Comparison of ENCODE assay signal across 8 mouse cellular contexts in the genomic region with DNA sequence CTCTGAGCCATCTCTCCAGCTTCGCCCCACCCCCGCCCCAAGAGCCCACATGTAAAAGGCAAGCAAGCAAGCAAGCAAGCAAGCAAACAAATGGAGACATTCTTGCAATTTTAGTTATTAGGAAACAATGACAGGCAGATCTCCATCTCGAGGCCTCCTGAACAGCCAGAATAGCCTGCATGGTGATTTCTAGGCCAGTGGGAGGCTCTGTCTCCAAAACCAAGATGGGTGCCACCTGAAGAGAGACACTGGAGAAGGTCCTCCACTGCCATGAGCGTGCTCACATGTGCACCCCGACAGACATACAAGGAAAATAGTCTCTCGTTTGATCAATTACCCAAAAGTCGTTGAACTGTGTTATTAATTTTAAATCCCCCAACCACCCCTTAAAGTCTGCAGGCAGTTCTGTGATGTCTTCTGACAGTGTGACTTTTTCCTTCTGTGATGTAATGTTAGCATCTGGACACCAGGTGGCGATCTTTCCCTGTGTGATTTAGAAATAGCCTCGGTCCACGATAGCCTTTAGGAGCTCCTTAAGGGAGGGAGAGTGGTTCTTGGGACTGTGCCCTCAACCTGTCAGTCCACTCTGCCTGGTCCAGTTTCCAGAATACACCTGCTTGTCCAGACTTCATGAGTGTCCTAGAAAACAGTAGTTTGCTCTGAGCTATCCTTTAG. TPM values are rescaled to one million over a fixed set of nuclear protein-coding genes. Genes with fewer than 3 reads are reported as not detected.
DNase-seq lines count a peak whose midpoint lies in the region; ATAC-seq and TF ChIP-seq lines count a peak whose summit lies in the region.

No protein-coding gene starts in this region.

- TF ChIP-seq CTCF in embryonic fibroblast, embryonic 13.5 days (IDR thresholded peaks at IDR 0.05; ENCODE audit: borderline replicate concordance, insufficient read depth, low read length) = 0 out of 2 replicates have a peak, but pooled peaks have one; percentile 12
- peak; percentile 34; the same call in 1 of the 2 replicates for TF ChIP-seq CTCF in spleen, adult 2 months (IDR thresholded peaks at IDR 0.05; ENCODE audit: extremely low read depth, insufficient read depth, insufficient read length, insufficient replicate concordance)

- TF ChIP-seq POLR2A in embryonic fibroblast, embryonic 13.5 days (IDR thresholded peaks at IDR 0.05; ENCODE audit: low read depth, low read length) = no peak
- no peak for TF ChIP-seq POLR2A in spleen, adult 2 months (IDR thresholded peaks at IDR 0.05; ENCODE audit: low read depth, low read length)

- 17% methylated on average over 10 of the region's 10 CpGs for WGBS in hindbrain, embryonic 16.5 days
- 19% methylated on average over 10 of the region's 10 CpGs for WGBS in midbrain, embryonic 13.5 days
- 23% methylated on average over 10 of the region's 10 CpGs for WGBS in spleen, adult 2 months

- no peak overlapping the region for H3K4me2 ChIP-seq in hindbrain, embryonic 16.5 days (ENCODE audit: low read length)
- no peak overlapping the region for H3K4me2 ChIP-seq in midbrain, embryonic 13.5 days (replicated peaks)

- intact Hi-C loops in heart, postnatal 25 days (cut with DNase I) = loop anchor here (1.0 to 2.0 kb wide), 2 partner anchors 197 to 357 kb away; no protein-coding TSS in a partner anchor
- intact Hi-C loops in left cerebral cortex, postnatal 36 days (cut with DNase I) = loop anchor here (1.0 to 5.0 kb wide), 3 partner anchors 124 to 357 kb away; no protein-coding TSS in a partner anchor

- H3K36me3 ChIP-seq in hindbrain, embryonic 16.5 days (ENCODE audit: control insufficient read depth, insufficient read depth, low read length) = no peaks in the 10 kb centered on the region
- H3K36me3 ChIP-seq in midbrain, embryonic 13.5 days = no peaks in the 10 kb centered on the region
- no peaks in the 10 kb centered on the region for H3K36me3 ChIP-seq in spleen, adult 2 months (ENCODE audit: control insufficient read depth, insufficient read depth, low read length)

- no peak overlapping the region for H3K4me3 ChIP-seq in embryonic fibroblast, embryonic 13.5 days (ENCODE audit: insufficient read depth, low read length)
- no peak overlapping the region for H3K4me3 ChIP-seq in hindbrain, embryonic 16.5 days (ENCODE audit: low read length)
- no peak overlapping the region for H3K4me3 ChIP-seq in midbrain, embryonic 13.5 days (replicated peaks)
- H3K4me3 ChIP-seq in spleen, adult 2 months (ENCODE audit: extremely low read depth, insufficient read depth, insufficient read length) = no peak overlapping the region

- peaks cover 1% of the 10 kb centered on the region; the same call in 1 of the 2 replicates for H3K4me1 ChIP-seq in embryonic fibroblast, embryonic 13.5 days (ENCODE audit: control insufficient read depth, insufficient read depth, low read length)
- no peaks in the 10 kb centered on the region; the same call in 1 of the 2 replicates for H3K4me1 ChIP-seq in hindbrain, embryonic 16.5 days (ENCODE audit: control insufficient read depth, insufficient read depth, low read depth, low read length)
- peaks cover 2% of the 10 kb centered on the region; the same call in 1 of the 2 replicates for H3K4me1 ChIP-seq in midbrain, embryonic 13.5 days (replicated peaks)
- no peaks in the 10 kb centered on the region for H3K4me1 ChIP-seq in spleen, adult 2 months (ENCODE audit: control insufficient read depth, insufficient read depth, insufficient read length)

- peak; percentile 62 for DNase-seq in heart, adult 8-10 months (ENCODE audit: low spot score)
- no peak for DNase-seq in heart, postnatal 25 days (ENCODE audit: low spot score)
- DNase-seq in brain, adult 2 months (ENCODE audit: low read depth, low spot score) = peak; percentile 86
- peak; percentile 24 to 50 for DNase-seq in left cerebral cortex, postnatal 36 days (ENCODE audit: low spot score in 2 of 2)
- DNase-seq in spleen, adult 2 months (ENCODE audit: low read depth in 1 of 2, low spot score in 2 of 2) = peak; percentile 26 to 33

- no peaks in the 10 kb centered on the region for H3K27me3 ChIP-seq in hindbrain, embryonic 16.5 days (replicated peaks; ENCODE audit: control insufficient read depth, insufficient read depth, low read length)
- H3K27me3 ChIP-seq in midbrain, embryonic 13.5 days = no peaks in the 10 kb centered on the region
- no peaks in the 10 kb centered on the region for H3K27me3 ChIP-seq in spleen, adult 2 months (ENCODE audit: control insufficient read depth, insufficient read depth, low read length)

- peak; percentile 63 for ATAC-seq in hindbrain, embryonic 16.5 days
- peak; percentile 61; the same call in 1 of the 2 replicates for ATAC-seq in midbrain, embryonic 13.5 days

- H3K27ac ChIP-seq in embryonic fibroblast, embryonic 13.5 days (ENCODE audit: insufficient read depth, low read length) = no peak overlapping the region
- H3K27ac ChIP-seq in hindbrain, embryonic 16.5 days (ENCODE audit: low read depth, low read length) = no peak overlapping the region
- no peak overlapping the region for H3K27ac ChIP-seq in midbrain, embryonic 13.5 days
- H3K27ac ChIP-seq in spleen, adult 2 months (ENCODE audit: insufficient read depth, low read length) = no peak overlapping the region

- H3K9ac ChIP-seq in hindbrain, embryonic 16.5 days (ENCODE audit: low read depth, low read length) = no peak overlapping the region
- no peak overlapping the region for H3K9ac ChIP-seq in midbrain, embryonic 13.5 days (replicated peaks)

- no peaks in the 10 kb centered on the region for H3K9me3 ChIP-seq in hindbrain, embryonic 16.5 days (ENCODE audit: control insufficient read depth, low read length)
- no peaks in the 10 kb centered on the region for H3K9me3 ChIP-seq in midbrain, embryonic 13.5 days

RNA-seq across cellular contexts. Expression of gene Ice1, which starts 6.1 kb away (rescaled TPM):
- 10 to 100 TPM; 24.3 to 30.9 (median 26.7) TPM for total RNA-seq in heart, adult 8-10 months (2022)
- total RNA-seq in heart, postnatal 25 days (2021) = 10 to 100 TPM; 27.0 to 27.7 TPM
- polyA plus RNA-seq in embryonic fibroblast, embryonic 13.5 days (2011; ENCODE audit: insufficient read length, low read depth, missing spikeins) = 44.4 and 52.2 TPM in 2 replicates
- 27.2 and 31.5 TPM in 2 replicates for polyA plus RNA-seq in hindbrain, embryonic 16.5 days (2015; fragmentation: Nextera tagmentation; extraction: Ambion mirVana)
- 10 to 100 TPM; 57.3 to 73.3 TPM for total RNA-seq in left cerebral cortex, postnatal 36 days (2021)
- 30.5 and 31.2 TPM in 2 replicates for polyA plus RNA-seq in midbrain, embryonic 13.5 days (2015; fragmentation: Nextera tagmentation; extraction: Ambion mirVana)
- 20.4 and 21.4 TPM in 2 replicates for polyA plus RNA-seq in spleen, adult 2 months (2012; rRNA removed)
